Mouse (Mus musculus) heart, embryonic 15.5 days (tissue): ENCODE measurements around the gene Rnf145. TPM values are rescaled to one million over a fixed set of nuclear protein-coding genes. Genes with fewer than 3 reads are reported as not detected.

Experiments
- ATAC-seq: fragments of 200-750 bp; cut with Nextera tagmentation; replicated peaks from 2 replicates; pipeline ENCODE4 v1.8.0; 2017; ENCODE audit warnings: low read depth, moderate TSS enrichment; ENCODE audit not compliant: insufficient number of reproducible peaks, insufficient read depth, low FRiP score
- H3K27ac ChIP-seq: fragments of 300-500 bp; sonication (generic); 2 replicates; pipeline ENCODE4 v1.5.1; 2015; ENCODE audit warnings: mild to moderate bottlenecking, inconsistent platforms
- H3K27me3 ChIP-seq: fragments of 300-500 bp; sonication (generic); 2 replicates; pipeline ENCODE4 v1.6.1; 2015; ENCODE audit warnings: inconsistent platforms
- H3K36me3 ChIP-seq: fragments of 300-500 bp; sonication (generic); 2 replicates; pipeline ENCODE4 v1.6.1; 2015; ENCODE audit warnings: mild to moderate bottlenecking, inconsistent platforms
- H3K4me1 ChIP-seq: fragments of 300-500 bp; sonication (generic); replicated peaks from 2 replicates; pipeline ENCODE4 v1.6.1; 2015; ENCODE audit warnings: inconsistent platforms
- H3K4me2 ChIP-seq: fragments of 300-500 bp; sonication (generic); 2 replicates; pipeline ENCODE4 v1.6.1; 2015; ENCODE audit warnings: inconsistent platforms, mild to moderate bottlenecking, moderate library complexity
- H3K4me3 ChIP-seq: fragments of 300-500 bp; sonication (generic); 2 replicates; pipeline ENCODE4 v1.5.1; 2015; ENCODE audit warnings: mild to moderate bottlenecking, inconsistent platforms
- H3K9ac ChIP-seq: fragments of 300-500 bp; sonication (generic); 2 replicates; pipeline ENCODE4 v1.6.1; 2015; ENCODE audit warnings: mild to moderate bottlenecking, inconsistent platforms
- H3K9me3 ChIP-seq: fragments of 300-500 bp; sonication (generic); replicated peaks from 2 replicates; pipeline ENCODE4 v1.6.1; 2016; ENCODE audit warnings: inconsistent platforms
- WGBS: fragments of 180-500 bp; shearing (Covaris S2); methylation state at CpG from one replicate; pipeline ENCODE4 v1.1.7; 2015; ENCODE audit warnings: mixed read lengths; 5-methylcytosine and 5-hydroxymethylcytosine counted together
- microRNA-seq: library from miRNA; unstranded; fragments of <30 nt; microRNA quantifications from one replicate; pipeline ENCODE4, GENCODE M21; 2016
- polyA plus RNA-seq: library from polyadenylated mRNA; unstranded; fragments of >200 nt; fragmentation: Nextera tagmentation; extraction: Ambion mirVana; gene quantifications from 2 replicates; pipeline ENCODE4 v1.2.1, GENCODE M21; 2015

The Rnf145 gene
- polyA plus RNA-seq, 1 experiment from 2014 or later = 45.1 TPM

DNA sequence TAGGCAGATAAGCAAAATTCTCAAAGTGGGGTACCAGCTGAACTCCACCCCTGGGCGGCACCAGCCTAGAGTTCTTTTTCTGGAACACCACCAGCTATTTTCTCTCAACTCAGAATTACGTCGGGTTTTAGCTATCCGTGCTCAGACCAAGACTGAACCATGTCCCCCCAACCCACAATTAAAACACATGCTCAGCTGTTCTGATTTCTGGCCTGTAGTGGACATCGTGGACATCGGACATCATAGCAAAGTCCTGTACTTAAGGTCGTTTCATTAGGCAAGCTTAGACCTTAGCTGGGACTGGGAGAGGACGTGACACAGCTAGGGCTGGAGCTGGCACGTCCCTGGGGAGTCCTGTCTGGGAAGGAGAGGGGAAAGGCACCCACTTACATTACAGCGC lies 93.4 kb downstream of the Rnf145 start:
- peak overlapping the region; percentile 50 for H3K4me3 ChIP-seq
- peaks cover 56% of the 10 kb centered on the region for H3K27me3 ChIP-seq
- no peaks in the 10 kb centered on the region for H3K9me3 ChIP-seq
- peaks cover 37% of the 10 kb centered on the region for H3K4me1 ChIP-seq
- H3K36me3 ChIP-seq = no peaks in the 10 kb centered on the region
- no peak overlapping the region for H3K9ac ChIP-seq
- H3K4me2 ChIP-seq = peak overlapping the region; percentile 86
- H3K27ac ChIP-seq = no peak overlapping the region
- WGBS = 8% methylated on average over 10 of the region's 10 CpGs
- no peak for ATAC-seq

- Histone ChIP-seq H3K9ac (peak overlapping the region; percentile 42), H3K4me1 (peaks cover 39% of the 10 kb centered on the region), H3K9me3 (no peaks in the 10 kb centered on the region), H3K36me3 (no peaks in the 10 kb centered on the region), H3K27me3 (peaks cover 57% of the 10 kb centered on the region), H3K4me3 (peak overlapping the region; percentile 50), H3K27ac (no peak overlapping the region), H3K4me2 (peak overlapping the region; percentile 86)
- ATAC-seq = no peak
- WGBS = 3% methylated on average over 38 of the region's 38 CpGs
These were observed 94.1 kb downstream of the Rnf145 start for GRCm38 (mm10) chr11:44612681-44613410.

- H3K27me3 ChIP-seq = peaks cover 57% of the 10 kb centered on the region
- no peak overlapping the region for H3K27ac ChIP-seq
These were observed 94.8 kb downstream of the Rnf145 start for GRCm38 (mm10) chr11:44613411-44614180.

More at GRCm38 (mm10) chr11:44613411-44614180, 94.8 kb downstream of the Rnf145 start:
- Histone ChIP-seq H3K4me1 (peaks cover 43% of the 10 kb centered on the region), H3K4me2 (peak overlapping the region; percentile 86), H3K9me3 (no peaks in the 10 kb centered on the region), H3K36me3 (no peaks in the 10 kb centered on the region), H3K4me3 (peak overlapping the region; percentile 50), H3K9ac (peak overlapping the region; percentile 42)
- WGBS = 11% methylated on average over 14 of the region's 14 CpGs
- ATAC-seq = no peak

Small RNA genes lying within 50 kb of the gene (microRNA-seq; reads per million reads assigned to microRNA genes)
- not detected for gene Gm22121

Other genes starting within 250 kb of the Rnf145 start
- not detected in 2 replicates for gene Il12b, start 118.9 kb upstream of the Rnf145 start, polyA plus RNA-seq
- gene Ublcp1, start 48.5 kb upstream of the Rnf145 start, polyA plus RNA-seq = 38.7 and 41.8 TPM in 2 replicates
- gene Ebf1, start 98.4 kb downstream of the Rnf145 start, polyA plus RNA-seq = 16.6 and 16.8 TPM in 2 replicates